In the genomic region with DNA sequence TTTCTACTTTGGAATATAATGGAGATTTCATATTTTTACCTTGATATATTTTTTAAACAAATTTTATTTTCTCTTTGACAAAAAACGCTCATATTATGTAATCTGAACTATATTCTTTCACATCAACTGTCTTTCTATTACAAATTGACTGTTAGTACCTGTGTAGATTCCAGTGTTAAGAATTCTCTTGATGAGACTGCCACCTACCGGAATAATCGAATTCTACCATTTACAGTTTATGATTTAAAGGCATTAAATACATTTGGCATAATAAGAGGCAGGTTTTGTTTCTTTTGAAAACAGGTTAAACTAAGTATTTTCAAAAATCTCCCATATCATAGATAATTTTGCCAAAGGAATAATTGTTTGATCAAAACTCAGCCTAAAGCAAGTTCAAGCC, we compare ENCODE assay signal across 9 mouse cellular contexts.
A peak's percentile ranks its signal among the peaks of the same experiment; 100 is the strongest.
DNase-seq lines count a peak whose midpoint lies in the region; ATAC-seq lines count a peak whose summit lies in the region.
"Had no signal": no experiment of that assay in that cellular context is flagged by ENCODE, and none has a peak within 500 bp of the region (broad histone marks: within the 10 kb centered on the region; RNA-seq: fewer than 3 reads in every experiment).

No protein-coding gene starts in this region.

- intact Hi-C loops in left cerebral cortex, postnatal 14 days (cut with DNase I) = loop anchor here (2.0 to 10.0 kb wide), 2 partner anchors 157 to 483 kb away; no protein-coding TSS in a partner anchor

- peak; percentile 37 to 76 for DNase-seq in cerebellum, postnatal 10 days
- no peak for DNase-seq in cerebellum, adult 9-11 months
- DNase-seq in left cerebral cortex, postnatal 14 days (ENCODE audit: low spot score in 2 of 2) = peak; percentile 60 to 65
- no peak for DNase-seq in left cerebral cortex, adult 8-10 months (ENCODE audit: low spot score in 2 of 2)
- DNase-seq in brain, adult 2 months (ENCODE audit: low read depth, low spot score) = peak; percentile 74
- DNase-seq in urinary bladder, postnatal 14 days (ENCODE audit: low spot score) = no peak
- no peak for DNase-seq in adrenal gland, postnatal 10 days
- DNase-seq: thymus, postnatal 25 days had no signal

- peak; percentile 65; the same call in 1 of the 2 replicates for ATAC-seq in megakaryocyte progenitor cell, adult 5-6 weeks (replicated peaks; ENCODE audit: poor library complexity)

Comparison
In these comparisons a context has a peak if more than half of its experiments do, and no peak if none do; other contexts are left out.
1. DNase-seq: peak in cerebellum, postnatal 10 days (2 of 2), left cerebral cortex, postnatal 14 days (2 of 2) and brain, adult 2 months (single experiment); none in cerebellum, adult 9-11 months (single experiment), left cerebral cortex, adult 8-10 months (0 of 2), urinary bladder, postnatal 14 days (single experiment) and adrenal gland, postnatal 10 days (single experiment).